In the genomic region with DNA sequence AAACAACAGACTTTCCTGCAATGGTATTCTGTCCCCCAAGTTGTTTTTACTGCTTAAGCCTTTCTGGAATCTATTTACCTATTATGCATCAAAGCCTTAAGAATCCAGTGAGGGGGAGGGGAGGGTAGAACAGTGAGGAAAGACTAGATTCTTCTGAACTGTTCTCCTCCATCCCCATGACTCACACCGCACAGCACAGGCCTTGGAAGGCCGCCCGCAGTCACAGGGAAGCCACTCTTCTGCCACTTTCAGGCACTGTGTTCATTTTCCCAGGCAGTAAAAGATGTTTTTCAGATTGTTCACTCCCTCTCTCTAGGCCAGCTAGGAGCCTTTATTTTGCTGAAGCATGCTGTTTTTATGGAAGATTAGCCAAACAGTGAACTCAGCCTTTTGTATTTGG, we compare ENCODE assay signal across 10 mouse cellular contexts. TPM values are rescaled to one million over a fixed set of nuclear protein-coding genes. Genes with fewer than 3 reads are reported as not detected.
DNase-seq lines count a peak whose midpoint lies in the region; ATAC-seq and TF ChIP-seq lines count a peak whose summit lies in the region.
"Had no signal": no experiment of that assay in that cellular context is flagged by ENCODE, and none has a peak within 500 bp of the region (broad histone marks: within the 10 kb centered on the region; RNA-seq: fewer than 3 reads in every experiment).

No protein-coding gene starts in this region.

- 0 out of 2 replicates have a peak overlapping the region, but pooled peaks have one; percentile 44 for H3K27ac ChIP-seq in hindbrain, embryonic 12.5 days
- H3K27ac ChIP-seq in hindbrain, embryonic 11.5 days (ENCODE audit: low read depth, low read length) = no peak overlapping the region
- H3K27ac ChIP-seq: neural tube, embryonic 12.5 days had no signal

- H3ac ChIP-seq in C2C12 (ENCODE audit: control insufficient read depth, insufficient read length, low read depth) (peak overlapping the region; percentile 22), myocyte (ENCODE audit: control insufficient read depth, insufficient read length) (no peak overlapping the region)

- H3K79me2 ChIP-seq in C2C12 (ENCODE audit: control insufficient read depth, insufficient read depth) (peaks cover 25% of the 10 kb centered on the region), myocyte (ENCODE audit: control insufficient read depth, insufficient read depth) (peaks cover 3% of the 10 kb centered on the region)

- WGBS in hindbrain, embryonic 12.5 days = 88% methylated on average over 3 of the region's 3 CpGs
- WGBS in hindbrain, embryonic 11.5 days = 87% methylated on average over 3 of the region's 3 CpGs

- no peak overlapping the region for H3K9ac ChIP-seq in hindbrain, embryonic 12.5 days
- no peak overlapping the region for H3K9ac ChIP-seq in hindbrain, embryonic 11.5 days (ENCODE audit: low read depth, low read length)
- H3K9ac ChIP-seq: neural tube, embryonic 12.5 days had no signal

- peaks cover 12% of the 10 kb centered on the region for H3K4me1 ChIP-seq in hindbrain, embryonic 12.5 days
- no peaks in the 10 kb centered on the region for H3K4me1 ChIP-seq in hindbrain, embryonic 11.5 days (replicated peaks; ENCODE audit: control insufficient read depth, insufficient read depth, low read length)

- H3K9me3 ChIP-seq in hindbrain, embryonic 12.5 days (replicated peaks) = no peaks in the 10 kb centered on the region
- no peaks in the 10 kb centered on the region for H3K9me3 ChIP-seq in hindbrain, embryonic 11.5 days (ENCODE audit: control insufficient read depth, low read length)
- H3K9me3 ChIP-seq: neural tube, embryonic 12.5 days had no signal

- TF ChIP-seq CTCF in C2C12 (IDR thresholded peaks at IDR 0.05; ENCODE audit: control insufficient read depth, insufficient read depth, insufficient read length) = no peak
- no peak for TF ChIP-seq CTCF in brain, embryonic 14.5 days (IDR thresholded peaks at IDR 0.05; ENCODE audit: borderline replicate concordance, extremely low read depth, insufficient read depth, insufficient read length)

- no peak for DNase-seq in hindbrain, embryonic 11.5 days (ENCODE audit: low spot score)
- peak; percentile 73 for DNase-seq in brain, embryonic 14.5 days (ENCODE audit: low read depth)
- DNase-seq in gastrocnemius, postnatal 14 days = peak; percentile 78
- DNase-seq in liver = no peak

- no peak for TF ChIP-seq POLR2A in brain, embryonic 14.5 days (IDR thresholded peaks at IDR 0.05; ENCODE audit: borderline replicate concordance, extremely low read depth, insufficient read depth, insufficient read length, poor library complexity, severe bottlenecking)
- TF ChIP-seq POLR2A in myocyte (IDR thresholded peaks at IDR 0.05; ENCODE audit: insufficient read length, low read depth) = no peak

- H3K4me3 ChIP-seq in hindbrain, embryonic 12.5 days = no peak overlapping the region
- H3K4me3 ChIP-seq in hindbrain, embryonic 11.5 days (ENCODE audit: low read depth, low read length) = no peak overlapping the region
- H3K4me3 ChIP-seq in C2C12 (ENCODE audit: insufficient read depth, poor library complexity, severe bottlenecking) = no peak overlapping the region
- no peak overlapping the region for H3K4me3 ChIP-seq in myocyte
- H3K4me3 ChIP-seq: erythroblast, embryonic 14.5 days; neural tube, embryonic 12.5 days had no signal

- intact Hi-C loops in gastrocnemius, postnatal 14 days (cut with DNase I; ENCODE audit: low total_unique reads) = no loop called here

- H3K36me3 ChIP-seq in hindbrain, embryonic 12.5 days = no peaks in the 10 kb centered on the region
- no peaks in the 10 kb centered on the region for H3K36me3 ChIP-seq in hindbrain, embryonic 11.5 days (ENCODE audit: control insufficient read depth, insufficient read depth, low read length)
- H3K36me3 ChIP-seq in C2C12 (ENCODE audit: control insufficient read depth, insufficient read depth) (peaks cover 9% of the 10 kb centered on the region), myocyte (ENCODE audit: control insufficient read depth, insufficient read depth) (no peaks in the 10 kb centered on the region)
- H3K36me3 ChIP-seq: neural tube, embryonic 12.5 days had no signal

- no peak overlapping the region for H3K4me2 ChIP-seq in hindbrain, embryonic 12.5 days (replicated peaks)
- H3K4me2 ChIP-seq in hindbrain, embryonic 11.5 days (replicated peaks; ENCODE audit: low read depth, low read length) = no peak overlapping the region
- peak overlapping the region; percentile 69 for H3K4me2 ChIP-seq in myocyte (ENCODE audit: low read depth)
- H3K4me2 ChIP-seq: neural tube, embryonic 12.5 days had no signal

- no peak for ATAC-seq in hindbrain, embryonic 12.5 days (ENCODE audit: low FRiP score)
- no peak for ATAC-seq in hindbrain, embryonic 11.5 days (ENCODE audit: low FRiP score)
- no peak for ATAC-seq in monocyte, adult 5-6 weeks (replicated peaks; ENCODE audit: insufficient number of reproducible peaks, low FRiP score, low TSS enrichment, poor library complexity, severe bottlenecking)

- no peaks in the 10 kb centered on the region for H3K27me3 ChIP-seq in hindbrain, embryonic 12.5 days
- H3K27me3 ChIP-seq in hindbrain, embryonic 11.5 days (ENCODE audit: control insufficient read depth, insufficient read depth, low read length) = no peaks in the 10 kb centered on the region
- H3K27me3 ChIP-seq in C2C12 (ENCODE audit: control insufficient read depth, insufficient read depth, insufficient read length) = no peaks in the 10 kb centered on the region
- H3K27me3 ChIP-seq in myocyte (ENCODE audit: control insufficient read depth, insufficient read depth, insufficient read length) = no peaks in the 10 kb centered on the region
- H3K27me3 ChIP-seq: neural tube, embryonic 12.5 days had no signal

- H3K79me3 ChIP-seq in C2C12 (ENCODE audit: low read depth) = peaks cover 3% of the 10 kb centered on the region

TF ChIP-seq in C2C12, 6 proteins besides CTCF, POLR2A, EP300 and RAD21:
- TF ChIP-seq MAX (IDR thresholded peaks at IDR 0.05) = no peak
- peak; percentile 52 for TF ChIP-seq FOSL1 (IDR thresholded peaks at IDR 0.05; ENCODE audit: insufficient read depth, low read length, poor library complexity, severe bottlenecking)
- no peak for TF ChIP-seq MYOD1 (IDR thresholded peaks at IDR 0.05; ENCODE audit: control insufficient read depth, insufficient read length, low read depth)
- TF ChIP-seq USF1 (IDR thresholded peaks at IDR 0.05; ENCODE audit: low read depth) = no peak
- no peak for TF ChIP-seq CEBPB (IDR thresholded peaks at IDR 0.05; ENCODE audit: low read depth)
- no peak for TF ChIP-seq MYOG (IDR thresholded peaks at IDR 0.05; ENCODE audit: control insufficient read depth, extremely low read depth, insufficient read length)

TF ChIP-seq in myocyte, 11 proteins besides CTCF, POLR2A, EP300 and RAD21:
- TF ChIP-seq TCF3 (IDR thresholded peaks at IDR 0.05; ENCODE audit: insufficient read length, low read depth) (no peak), USF1 (IDR thresholded peaks at IDR 0.05; ENCODE audit: low read depth) (no peak), TCF12 (IDR thresholded peaks at IDR 0.05; ENCODE audit: insufficient read depth, poor library complexity, severe bottlenecking) (no peak), MAX (IDR thresholded peaks at IDR 0.05; ENCODE audit: low read depth) (no peak), POLR2AphosphoS2 (IDR thresholded peaks at IDR 0.05; ENCODE audit: insufficient read length, low read depth) (no peak), E2F4 (IDR thresholded peaks at IDR 0.05; ENCODE audit: insufficient read depth) (no peak), SRF (IDR thresholded peaks at IDR 0.05; ENCODE audit: control insufficient read depth, insufficient read length, low read depth) (no peak), MYOD1 (IDR thresholded peaks at IDR 0.05; ENCODE audit: control insufficient read depth in 1 of 3, insufficient read length in 2 of 3, low read depth in 2 of 3) (no peak), REST (IDR thresholded peaks at IDR 0.05; ENCODE audit: insufficient read depth, insufficient read length) (no peak), CEBPB (IDR thresholded peaks at IDR 0.05; ENCODE audit: insufficient read depth, poor library complexity, severe bottlenecking) (no peak), MYOG (IDR thresholded peaks at IDR 0.05; ENCODE audit: control insufficient read depth in 1 of 3, insufficient read depth in 1 of 3, insufficient read length in 2 of 3, low read depth in 2 of 3) (no peak)

RNA-seq across cellular contexts. Expression of gene Mrps27, which starts 46.8 kb away (rescaled TPM):
- polyA plus RNA-seq in hindbrain, embryonic 12.5 days (2016; fragmentation: Nextera tagmentation; extraction: Ambion mirVana) = 45.9 and 46.8 TPM in 2 replicates
- polyA plus RNA-seq in hindbrain, embryonic 11.5 days (2014; fragmentation: Nextera tagmentation; extraction: Ambion mirVana) = 55.6 and 59.2 TPM in 2 replicates
- polyA plus RNA-seq in C2C12 (2012; fragmentation: generic; extraction: Trizol) (50.4 TPM), myocyte (2012; fragmentation: generic; extraction: Trizol) (34.2 TPM)
- 25.2 and 28.0 TPM in 2 replicates for polyA plus RNA-seq in brain, embryonic 14.5 days (2012; rRNA removed)
- 10 to 100 TPM; 26.4 to 29.3 TPM for total RNA-seq in gastrocnemius, postnatal 14 days (2021)
- total RNA-seq in monocyte, adult 5-6 weeks (2017) = 7.3 to 12.3 TPM (median 8.6 TPM) in 3 replicates

RNA-seq across cellular contexts. Expression of gene Ptcd2, which starts 46.9 kb away (rescaled TPM):
- polyA plus RNA-seq in hindbrain, embryonic 12.5 days (2016; fragmentation: Nextera tagmentation; extraction: Ambion mirVana) = 45.3 and 46.2 TPM in 2 replicates
- polyA plus RNA-seq in hindbrain, embryonic 11.5 days (2014; fragmentation: Nextera tagmentation; extraction: Ambion mirVana) = 51.9 and 56.8 TPM in 2 replicates
- polyA plus RNA-seq in C2C12 (2012; fragmentation: generic; extraction: Trizol) = 27.2 TPM
- polyA plus RNA-seq in brain, embryonic 14.5 days (2012; rRNA removed) = 26.8 and 28.6 TPM in 2 replicates
- 10 to 100 TPM; 22.8 to 25.0 TPM for total RNA-seq in gastrocnemius, postnatal 14 days (2021)
- polyA plus RNA-seq in myocyte (2012; fragmentation: generic; extraction: Trizol) = 25.1 TPM
- total RNA-seq in monocyte, adult 5-6 weeks (2017) = 43.9 to 53.5 TPM (median 48.0 TPM) in 3 replicates

Comparison
In these comparisons a context has a peak if more than half of its experiments do, and no peak if none do; other contexts are left out.
1. DNase-seq: peak in brain, embryonic 14.5 days (single experiment) and gastrocnemius, postnatal 14 days (single experiment); none in hindbrain, embryonic 11.5 days (single experiment) and liver (single experiment).